Mouse (Mus musculus): Measurements from ENCODE around the gene Gm39653. TPM values are rescaled to one million over a fixed set of nuclear protein-coding genes. Genes with fewer than 3 reads are reported as not detected.

Gene Gm39653
- polyA plus RNA-seq (2017; shearing (Covaris generic)) = not detected

GRCm38 (mm10) chr1:63615668-63616067 lies at the start of gene Gm39653:
Gm39653 (plus strand) TSS chr1:63615968.

Other genes with a start within 250 kb of the Gm39653 start
- under 1 TPM; 0.11 to 0.31 TPM for gene Adam23, start 170.1 kb upstream of the Gm39653 start, polyA plus RNA-seq (2017; shearing (Covaris generic))
- under 1 TPM in 1 of 2 experiments, not detected in 1; 0.07 TPM for gene Dytn, start 71.0 kb downstream of the Gm39653 start, polyA plus RNA-seq (2017; shearing (Covaris generic))
- gene Mdh1b, start 114.3 kb downstream of the Gm39653 start, polyA plus RNA-seq (2017; shearing (Covaris generic)) = not detected
- gene Fastkd2, start 114.6 kb downstream of the Gm39653 start, polyA plus RNA-seq (2017; shearing (Covaris generic)) = 10 to 100 TPM; 22.7 to 33.6 TPM
- gene 4933402D24Rik, start 153.3 kb downstream of the Gm39653 start, polyA plus RNA-seq (2017; shearing (Covaris generic)) = under 1 TPM in 1 of 2 experiments, not detected in 1; 0.10 TPM

All from activated CD4-positive, CD25-positive, alpha-beta regulatory T cell (primary cell).